Mouse (Mus musculus): ENCODE data around the gene Npff.

DNA sequence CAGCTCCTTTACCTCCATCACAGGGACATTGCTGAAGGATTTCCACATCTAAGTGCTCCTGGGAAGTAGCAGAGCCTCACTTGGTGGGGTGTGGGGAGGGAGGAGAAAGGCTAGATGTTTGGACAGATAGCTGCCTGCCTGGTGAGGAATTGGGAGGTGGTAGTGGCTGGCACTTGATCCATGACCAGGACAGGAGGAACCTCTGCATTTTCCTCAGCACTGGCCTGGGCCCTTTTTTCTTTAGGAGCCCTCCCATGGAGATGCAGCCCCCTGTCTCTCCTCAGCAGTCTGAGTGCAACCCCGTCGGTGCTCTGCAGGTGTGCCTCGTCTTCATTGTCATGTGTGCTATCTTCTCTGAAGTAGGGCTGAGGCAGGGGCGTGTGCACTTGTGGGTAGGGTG is 3.3 kb downstream of the Npff start:
- no peak for TF ChIP-seq USF1 (IDR thresholded peaks at IDR 0.05; ENCODE audit: low read depth)
- TF ChIP-seq E2F4 (IDR thresholded peaks at IDR 0.05; ENCODE audit: insufficient read depth) = no peak
- TF ChIP-seq TCF12 (IDR thresholded peaks at IDR 0.05; ENCODE audit: insufficient read depth, poor library complexity, severe bottlenecking) = no peak
- TF ChIP-seq MYOD1 (IDR thresholded peaks at IDR 0.05; ENCODE audit: control insufficient read depth in 1 of 3, insufficient read length in 2 of 3, low read depth in 2 of 3) = no peak
- TF ChIP-seq POLR2A (IDR thresholded peaks at IDR 0.05; ENCODE audit: insufficient read length, low read depth) = no peak
- TF ChIP-seq SRF (IDR thresholded peaks at IDR 0.05; ENCODE audit: control insufficient read depth, insufficient read length, low read depth) = no peak
- TF ChIP-seq MAX (IDR thresholded peaks at IDR 0.05; ENCODE audit: low read depth) = no peak
- no peak for TF ChIP-seq CEBPB (IDR thresholded peaks at IDR 0.05; ENCODE audit: insufficient read depth, poor library complexity, severe bottlenecking)
- no peak for TF ChIP-seq REST (IDR thresholded peaks at IDR 0.05; ENCODE audit: insufficient read depth, insufficient read length)
- TF ChIP-seq POLR2AphosphoS2 (IDR thresholded peaks at IDR 0.05; ENCODE audit: insufficient read length, low read depth) = no peak
- TF ChIP-seq TCF3 (IDR thresholded peaks at IDR 0.05; ENCODE audit: insufficient read length, low read depth) = no peak
- no peak for TF ChIP-seq MYOG (IDR thresholded peaks at IDR 0.05; ENCODE audit: control insufficient read depth in 1 of 3, insufficient read depth in 1 of 3, insufficient read length in 2 of 3, low read depth in 2 of 3)
